Mouse (Mus musculus) hindlimb bud, embryonic 11.5 days (tissue): Measurements from ENCODE around the gene Tcp11x2.

Source experiments
- DNase-seq: peaks from one replicate; pipeline ENCODE4 v3.0.0-alpha.2; 2012; ENCODE audit warnings: low read depth, low spot score; ENCODE audit errors: extremely low spot score

Gene Tcp11x2

DNA sequence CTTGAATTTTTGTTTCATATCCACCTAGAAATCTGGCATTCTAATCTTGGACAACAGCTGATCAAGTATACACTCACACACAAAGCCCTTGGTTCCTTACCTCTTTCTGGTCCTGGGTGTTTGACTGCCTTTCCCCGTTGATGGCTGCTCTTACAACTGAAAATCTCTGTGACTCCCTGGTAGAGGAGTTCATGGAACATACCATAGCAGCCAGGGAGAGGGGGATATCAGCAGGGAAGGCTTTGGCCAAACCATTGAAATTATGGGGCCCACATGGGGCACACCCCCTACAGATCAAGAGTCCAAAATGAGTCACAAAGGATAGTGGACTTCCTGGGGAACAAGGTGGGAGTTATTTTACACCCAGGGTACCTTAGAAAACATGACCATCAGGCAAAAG, at the start of gene Tcp11x2:
TSS of gene Tcp11x2 (minus strand) at position 158 of the 400 bp plus-strand sequence.
- DNase-seq, result no peak

DNA sequence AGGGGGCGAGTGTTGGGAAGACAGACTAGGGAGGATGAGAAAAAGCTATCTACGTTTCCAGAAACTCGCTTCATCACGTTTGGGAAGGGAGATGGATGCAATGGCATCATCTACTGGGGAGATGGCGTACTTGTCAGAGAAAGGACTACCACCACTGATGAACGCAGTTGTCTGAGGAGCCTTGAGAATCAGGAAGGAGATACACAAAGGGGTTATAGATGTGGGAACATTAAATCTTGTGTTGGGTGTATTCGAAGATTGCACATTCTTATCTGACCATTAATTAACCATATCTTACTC, 49.4 kb upstream of the Tcp11x2 start:
- DNase-seq, result no peak

DNA sequence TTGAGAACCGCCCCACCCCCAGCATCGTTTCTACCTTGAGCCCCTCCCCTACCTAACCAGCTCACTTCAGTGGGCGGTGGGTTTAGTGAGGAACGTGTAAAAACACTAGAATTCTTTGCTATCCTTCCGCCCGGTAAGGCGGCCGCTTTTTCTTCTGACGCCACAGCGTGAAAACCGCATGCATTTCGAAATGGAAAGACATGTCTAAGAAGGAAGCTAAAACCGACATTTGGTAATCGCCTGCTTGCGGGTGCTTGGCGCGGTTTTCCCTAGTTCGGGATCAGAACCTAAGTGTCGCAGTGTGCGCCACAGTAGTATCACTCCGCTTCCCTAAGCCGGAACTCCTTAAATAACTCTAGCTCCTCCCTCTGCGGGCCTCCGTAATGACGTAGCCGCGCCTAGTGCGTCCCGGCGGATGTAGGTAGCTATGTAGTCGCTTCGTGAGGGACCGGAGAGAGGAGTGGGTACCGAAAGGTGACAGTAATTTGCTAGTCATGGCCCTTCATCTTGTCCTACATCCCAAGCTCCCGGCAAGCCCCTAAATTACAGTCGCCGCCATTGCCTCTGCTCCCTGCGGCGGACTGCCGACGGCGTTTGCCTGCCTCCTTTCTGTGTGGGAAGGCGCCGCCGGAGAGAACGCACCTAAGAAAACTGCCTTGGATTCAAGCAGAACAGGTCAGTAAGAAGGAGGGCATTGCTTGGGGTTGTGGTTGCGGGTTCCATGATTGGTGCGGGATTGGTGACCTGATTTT, 48.9 kb upstream of the Tcp11x2 start, which contains the start of the genes Armcx5 and Gprasp1:
TSS of gene Armcx5 (plus strand) at position 430 of the 752 bp plus-strand sequence.
TSS of gene Gprasp1 (plus strand) at position 430 of the 752 bp plus-strand sequence.
- DNase-seq, result peak; percentile 69

DNA sequence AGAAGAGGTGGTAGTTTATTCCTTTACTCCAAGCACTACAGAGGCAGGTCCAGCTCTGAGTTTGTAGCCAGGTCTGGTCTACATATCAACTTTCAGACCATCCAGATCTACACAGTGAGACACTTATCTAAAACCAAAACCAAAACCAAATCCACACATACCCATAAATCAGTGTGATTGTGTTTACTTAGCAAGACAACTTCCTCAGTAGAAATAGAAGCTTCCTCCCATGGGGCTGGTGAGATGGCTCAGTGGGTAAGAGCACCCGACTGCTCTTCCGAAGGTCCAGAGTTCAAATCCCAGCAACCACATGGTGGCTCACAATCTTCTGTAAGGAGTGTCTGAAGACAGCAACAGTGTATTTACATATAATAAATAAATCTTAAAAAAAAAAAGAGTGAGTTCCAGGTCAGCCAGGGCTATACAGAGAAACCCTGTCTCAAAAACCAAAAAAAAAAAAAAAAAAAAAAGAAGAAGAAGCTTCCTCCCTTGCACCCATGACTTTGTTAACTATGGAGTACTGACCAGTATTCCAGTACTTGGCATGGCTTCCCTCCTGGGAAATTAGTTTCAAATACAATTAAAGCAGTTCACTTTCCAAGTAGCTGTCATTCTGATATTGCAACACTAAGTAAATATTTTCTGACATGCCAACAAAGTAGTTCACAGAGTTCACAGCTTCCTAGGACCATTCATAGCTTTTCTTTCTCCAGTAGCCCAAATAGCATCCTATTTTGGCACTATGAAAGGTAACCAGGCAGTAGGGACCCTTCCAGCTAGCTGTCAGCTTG, 45.3 kb upstream of the Tcp11x2 start:
- no peak for DNase-seq

DNA sequence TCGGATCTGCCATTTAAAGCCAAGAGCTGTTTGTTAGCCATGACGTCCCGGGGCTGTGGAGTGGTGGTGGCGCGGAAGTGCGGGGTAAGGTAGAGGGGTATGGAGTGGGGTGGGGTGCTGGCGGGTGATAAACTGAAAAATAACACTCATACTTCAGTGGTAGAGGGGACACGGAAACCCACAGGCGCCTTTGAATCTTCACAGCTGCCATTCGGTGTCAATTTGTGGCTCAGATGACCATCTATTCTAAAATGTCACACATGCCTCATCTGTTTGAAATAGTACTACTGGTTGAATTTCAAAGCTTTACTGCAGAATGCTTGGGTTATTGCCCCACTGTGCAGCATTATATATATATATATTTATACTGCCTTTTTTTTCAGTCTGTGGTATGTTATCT, 31.6 kb upstream of the Tcp11x2 start, which contains the start of gene Tmsb15a:
TSS of gene Tmsb15a (minus strand) at position 101 of the 400 bp plus-strand sequence.
- no peak for DNase-seq

DNA sequence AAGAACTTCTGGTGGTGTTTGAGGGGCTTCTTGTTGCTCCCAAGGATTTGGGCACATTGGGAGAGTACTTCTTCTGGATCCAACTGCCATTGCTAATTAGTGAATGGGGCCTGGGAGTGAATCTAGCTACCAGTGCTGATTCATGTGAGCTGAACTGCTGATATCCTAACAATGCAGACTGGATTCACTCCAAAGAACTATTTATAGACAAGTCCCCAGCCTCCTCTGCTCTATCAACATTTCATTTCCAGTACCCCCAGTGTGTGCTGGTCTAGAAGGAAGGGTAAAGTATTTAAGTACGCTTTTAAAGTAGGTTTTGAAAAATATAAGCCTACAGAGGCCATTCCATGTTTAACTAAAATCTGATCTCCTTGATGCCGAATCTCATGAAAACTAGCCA, 19.3 kb upstream of the Tcp11x2 start:
- no peak for DNase-seq

DNA sequence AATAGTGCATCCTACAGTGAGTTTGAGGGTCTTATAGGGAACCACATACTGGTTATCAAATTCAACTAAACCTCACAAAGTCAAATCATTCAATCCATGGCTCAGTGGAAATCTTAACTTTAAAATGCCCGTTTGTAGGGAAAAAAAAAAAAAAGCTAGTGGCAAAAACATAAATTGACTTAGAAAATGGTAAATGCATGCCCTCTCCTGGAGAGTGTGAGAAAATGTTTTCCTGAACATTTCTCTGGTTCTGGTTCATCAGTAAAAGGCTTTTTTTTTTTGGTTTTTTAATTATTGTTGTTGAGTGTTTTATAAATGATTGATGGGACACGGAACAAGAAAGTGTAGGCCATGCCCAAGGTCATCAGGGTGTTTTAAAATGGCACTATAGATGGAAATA, 10.8 kb upstream of the Tcp11x2 start:
- DNase-seq, result no peak

DNA sequence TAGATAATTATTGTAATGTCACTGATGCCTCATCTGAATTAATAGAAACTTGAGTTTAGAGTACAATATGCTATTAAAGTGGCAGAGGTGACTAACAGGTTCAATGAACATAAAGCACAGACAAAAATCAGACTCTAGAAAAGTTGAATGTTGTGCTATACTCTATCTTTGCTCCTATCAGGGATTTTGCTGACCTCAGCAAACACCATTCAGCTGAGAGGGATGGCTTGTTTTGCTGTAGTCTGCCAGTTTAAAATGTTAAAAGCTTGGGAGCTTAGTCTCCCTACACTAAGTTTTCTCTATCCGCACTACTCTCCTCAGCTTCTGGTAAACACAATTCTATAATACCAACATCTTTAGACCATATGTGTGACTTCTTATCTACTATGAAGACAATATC, 9.5 kb upstream of the Tcp11x2 start:
- DNase-seq, result no peak

DNA sequence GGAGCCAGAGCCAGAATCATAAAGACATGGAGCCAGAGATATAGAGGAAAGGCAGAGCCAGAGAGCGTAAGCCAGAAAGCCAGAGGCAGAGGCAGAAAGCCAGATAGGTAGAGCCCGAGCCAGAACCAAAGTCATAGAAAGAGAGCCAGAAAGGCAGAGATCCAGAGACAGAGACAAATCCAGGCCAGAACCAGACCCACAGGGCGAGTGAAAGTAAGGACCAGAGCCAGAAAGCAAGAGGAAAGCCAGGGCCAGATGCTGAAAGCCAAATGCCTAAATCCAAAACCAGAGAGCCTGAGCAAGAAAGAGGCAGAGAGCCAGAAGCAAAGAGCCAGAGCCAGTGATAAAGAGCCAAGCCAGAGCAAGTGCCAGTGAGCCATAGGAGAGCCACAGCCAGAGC, 5.8 kb downstream of the Tcp11x2 start:
- DNase-seq, result no peak

DNA sequence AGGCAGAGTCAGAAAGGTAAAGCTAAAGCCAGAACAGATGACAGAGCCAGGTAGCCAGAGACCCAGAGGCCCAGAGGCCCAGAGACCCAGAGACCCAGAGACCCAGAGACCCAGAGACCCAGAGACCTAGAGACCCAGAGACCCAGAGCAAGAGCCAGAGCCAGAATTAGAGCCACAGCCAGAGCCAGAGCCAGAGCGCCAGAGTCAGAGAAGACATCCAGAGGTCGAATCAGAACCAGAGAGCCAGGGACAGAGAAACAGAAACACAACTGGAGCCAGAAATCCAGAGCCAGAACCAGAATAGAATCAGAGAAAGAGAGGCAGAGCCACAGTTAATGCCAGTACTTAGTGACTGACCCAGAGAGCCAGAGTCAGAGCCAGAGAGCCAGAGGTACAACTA, 11.7 kb downstream of the Tcp11x2 start:
- no peak for DNase-seq

DNA sequence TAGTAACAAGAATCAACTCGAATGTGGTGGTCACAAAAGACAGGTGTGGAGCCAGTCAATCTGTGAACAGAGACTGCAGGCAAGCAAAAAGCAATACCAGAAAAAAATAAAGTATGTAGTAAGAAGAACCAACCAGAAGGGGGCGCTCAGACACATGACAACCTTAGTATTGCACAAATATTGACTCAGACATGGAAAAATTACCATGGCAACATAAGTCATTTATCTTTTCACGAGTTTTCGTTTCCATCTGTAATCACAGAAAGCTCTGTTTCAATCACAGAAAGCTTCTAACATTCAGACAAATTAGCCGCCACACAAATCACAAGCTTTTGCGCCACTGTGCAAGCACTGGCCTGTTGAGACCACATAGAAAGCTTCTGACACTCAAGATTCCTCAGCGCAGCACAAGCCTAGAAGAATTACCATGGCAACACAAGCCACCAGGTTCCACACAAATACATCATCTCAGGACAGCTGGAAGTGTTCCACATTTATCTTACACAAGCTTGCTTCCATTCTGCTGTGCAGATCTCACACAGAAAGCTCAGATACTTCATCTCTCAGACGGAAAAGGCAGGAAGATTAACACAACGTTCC, 41.3 kb downstream of the Tcp11x2 start:
- peak; percentile 10 for DNase-seq

DNA sequence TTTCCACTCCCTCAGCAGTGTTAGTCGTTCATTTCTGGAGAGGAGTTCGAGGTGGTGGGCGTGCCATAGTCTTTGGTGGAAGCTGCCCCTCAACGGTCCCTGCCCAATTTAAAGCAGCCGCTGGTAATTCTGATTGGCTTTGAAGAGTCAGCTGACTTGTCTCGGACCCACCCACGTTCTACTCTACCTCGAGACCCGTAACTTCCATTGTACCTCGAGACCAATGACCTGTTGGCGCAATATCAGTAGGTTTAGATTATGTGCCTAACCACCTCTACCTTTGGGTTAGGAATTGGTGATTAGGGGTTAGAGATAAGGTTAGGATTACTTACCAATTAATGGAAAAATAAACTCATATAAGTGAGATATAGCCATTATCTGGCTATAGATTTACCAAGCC, 66.0 kb downstream of the Tcp11x2 start, which contains the start of gene Prame:
TSS of gene Prame (minus strand) at position 101 of the 400 bp plus-strand sequence.
- no peak for DNase-seq
